Mouse (Mus musculus): ENCODE measurements around the gene Klhdc7b.
A peak's percentile ranks its signal among the peaks of the same experiment; 100 is the strongest.
"Not testable (repeated sequence)": the region's sequence is repeated elsewhere in the genome, so short reads cannot be mapped to it uniquely, and the experiment has no call there.

Klhdc7b gene

GRCm38 (mm10) chr15:89429352-89430221, 44.9 kb downstream of the Klhdc7b start, which contains the start of the genes C730034F03Rik, Gm44502 and Chkb:
Gene C730034F03Rik, plus strand, starts transcription at chr15:89429589.
Gene Gm44502, minus strand, starts transcription at chr15:89429696.
Gene Chkb, minus strand, starts transcription at chr15:89429908.
- DNase-seq = peak; percentile 95

DNA sequence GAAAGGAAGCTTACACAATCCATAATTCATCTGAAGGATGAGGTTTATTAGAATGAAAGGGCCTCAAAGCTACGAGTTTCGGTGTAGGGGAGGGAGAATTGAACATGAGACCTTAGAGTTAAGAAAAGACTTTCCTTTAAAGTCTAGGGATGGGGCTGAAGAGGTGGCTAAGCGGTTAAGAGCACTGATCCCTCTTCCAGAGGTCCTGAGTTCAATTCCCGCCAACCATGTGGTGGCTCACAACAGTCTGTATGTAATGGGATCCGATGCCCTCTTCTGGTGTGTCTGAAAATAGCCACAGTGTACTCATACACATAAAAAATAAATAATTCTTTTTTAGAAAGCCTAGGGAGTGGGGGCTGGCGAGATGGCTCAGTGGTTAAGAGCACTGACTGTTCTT, 45.6 kb downstream of the Klhdc7b start:
- no peak for DNase-seq

DNA sequence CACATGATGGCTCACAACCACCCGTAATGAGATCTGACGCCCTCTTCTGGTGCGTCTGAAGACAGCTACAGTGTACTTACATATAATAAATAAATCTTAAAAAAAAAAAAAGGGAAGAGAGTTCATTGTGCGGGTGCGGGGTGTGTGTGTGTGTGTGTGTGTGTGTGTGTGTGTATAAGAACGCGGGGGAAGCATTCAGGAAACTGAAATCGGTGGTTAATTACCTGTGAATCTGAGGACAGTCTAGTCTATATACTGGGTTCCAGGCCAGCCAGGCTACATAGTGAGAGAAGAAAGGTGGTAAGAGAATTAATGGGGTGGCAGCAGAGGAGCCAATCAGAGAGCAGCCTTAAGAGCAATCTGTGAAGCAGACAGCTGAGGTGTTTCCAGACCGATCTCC, 46.1 kb downstream of the Klhdc7b start:
- DNase-seq = not testable (repeated sequence)

GRCm38 (mm10) chr15:89431271-89431670, 46.6 kb downstream of the Klhdc7b start:
- no peak for DNase-seq

- no peak for DNase-seq
Measured at GRCm38 (mm10) chr15:89431806-89432205, 47.1 kb downstream of the Klhdc7b start.

DNA sequence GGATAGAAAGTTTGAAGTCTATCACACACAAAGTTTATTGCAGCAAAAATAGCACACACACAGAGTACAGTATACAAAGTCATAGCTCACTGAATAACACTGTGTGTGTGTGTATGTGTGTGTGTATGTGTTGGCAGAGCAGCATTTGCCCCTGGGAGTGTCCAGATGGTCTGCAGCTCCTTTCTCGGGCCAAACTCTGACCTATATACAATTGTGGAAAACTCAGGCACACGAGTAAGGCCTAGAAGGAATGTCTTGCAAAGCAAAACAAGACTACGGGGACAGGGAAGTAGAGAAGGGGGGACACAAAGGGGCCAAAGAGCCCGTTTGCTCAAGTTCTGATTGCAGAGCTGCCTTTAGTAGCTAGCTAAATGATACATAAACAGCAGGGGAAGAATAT, 48.2 kb downstream of the Klhdc7b start:
- no peak for DNase-seq

DNA sequence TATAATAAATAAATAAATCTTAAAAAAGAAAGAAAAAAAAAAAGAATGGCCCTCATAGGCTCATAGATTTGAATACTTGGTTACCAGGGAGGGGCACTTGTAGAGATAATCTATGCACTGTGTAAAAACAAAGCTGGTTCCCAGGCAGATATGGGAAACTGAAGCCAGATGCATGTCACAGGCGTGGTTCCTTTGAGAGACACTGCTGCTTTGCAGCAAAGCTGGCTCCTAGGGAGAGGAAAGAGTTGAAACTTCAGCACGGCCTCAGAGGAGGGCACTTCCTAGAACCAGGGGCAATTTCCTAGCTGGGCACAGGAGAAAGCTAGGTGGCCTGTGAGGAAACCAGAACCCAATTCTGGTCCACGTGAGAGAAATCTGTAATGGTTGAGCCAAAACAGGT, 49.4 kb downstream of the Klhdc7b start:
- no peak for DNase-seq

- DNase-seq = no peak
Measured at GRCm38 (mm10) chr15:89435878-89436277, 51.2 kb downstream of the Klhdc7b start.

All from kidney, adult 9 months (tissue).